Mouse (Mus musculus): Measurements from ENCODE around the gene Gm11985.
"Not testable (repeated sequence)": the region's sequence is repeated elsewhere in the genome, so short reads cannot be mapped to it uniquely, and the experiment has no call there.

Gm11985 gene

DNA sequence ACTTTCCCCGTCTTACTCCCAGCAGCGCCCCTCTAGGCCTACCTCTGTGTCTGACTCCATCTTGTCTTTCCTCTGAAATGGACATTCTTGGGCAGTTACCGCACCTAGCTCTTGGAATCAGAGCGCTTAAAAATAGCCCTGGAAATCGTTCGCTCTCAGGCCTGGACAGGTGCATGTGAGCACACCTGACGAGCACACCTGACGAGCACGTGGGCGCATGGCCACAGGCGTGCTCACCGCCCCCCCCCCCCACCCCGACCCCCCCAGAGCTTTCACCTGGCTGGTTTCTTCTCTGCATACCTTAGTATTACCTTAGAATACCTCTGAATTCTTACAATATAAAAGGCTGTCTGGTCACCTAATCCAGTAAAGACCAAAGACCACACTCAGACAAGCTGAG lies at the start of gene Gm11985:
TSS of gene Gm11985 (minus strand) at position 101 of the 400 bp plus-strand sequence.
- no peak for DNase-seq (ENCODE audit: low spot score)

DNA sequence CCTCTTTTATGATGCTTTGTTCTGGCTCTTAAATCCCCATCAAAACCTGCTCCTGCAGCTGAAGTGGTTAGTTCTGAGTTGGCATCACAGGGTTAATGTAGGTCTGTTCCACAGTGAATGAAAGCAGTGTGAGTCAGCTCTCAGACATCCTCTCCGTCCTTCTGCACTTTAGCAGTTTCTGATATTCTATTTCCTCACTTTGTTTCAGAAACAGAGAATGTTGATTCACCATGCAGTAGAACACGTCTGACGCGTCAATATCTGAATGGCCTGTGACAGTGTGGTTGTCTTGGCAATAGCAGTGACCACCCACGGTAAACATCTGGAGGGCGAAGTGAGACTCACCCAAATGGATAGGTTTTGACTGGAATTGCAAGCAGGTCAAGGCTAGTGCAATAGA lies 49.3 kb upstream of the Gm11985 start:
- no peak for DNase-seq (ENCODE audit: low spot score)

GRCm38 (mm10) chr11:7236751-7237150 lies 48.4 kb upstream of the Gm11985 start:
- DNase-seq (ENCODE audit: low spot score), result no peak

- DNase-seq (ENCODE audit: low spot score), result no peak
Measured at GRCm38 (mm10) chr11:7234981-7235609, 46.7 kb upstream of the Gm11985 start.

DNA sequence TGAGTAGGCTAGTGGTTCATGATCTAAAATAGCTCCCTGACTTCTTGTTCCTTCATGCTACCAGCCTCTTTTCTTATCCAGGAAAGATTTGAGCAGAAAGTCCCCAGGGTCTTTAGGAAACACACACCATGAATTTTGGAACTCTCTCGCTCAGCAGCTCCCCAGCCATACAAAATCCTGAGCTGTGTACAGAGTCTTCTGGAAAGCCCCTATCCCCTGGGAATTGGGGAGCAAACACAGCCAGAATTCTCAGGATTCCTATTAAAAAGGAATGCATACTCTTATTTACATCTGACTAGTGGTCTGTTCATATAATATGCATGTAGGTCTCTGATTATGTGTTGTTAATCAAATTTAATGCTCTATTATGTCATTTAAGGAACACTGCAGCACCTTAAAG lies 46.1 kb upstream of the Gm11985 start:
- no peak for DNase-seq (ENCODE audit: low spot score)

GRCm38 (mm10) chr11:7233333-7233732 lies 45.0 kb upstream of the Gm11985 start:
- no peak for DNase-seq (ENCODE audit: low spot score)

- no peak for DNase-seq (ENCODE audit: low spot score)
Measured at GRCm38 (mm10) chr11:7231958-7232357, 43.6 kb upstream of the Gm11985 start.

- DNase-seq (ENCODE audit: low spot score), result peak; percentile 77
Measured at GRCm38 (mm10) chr11:7230000-7230399, 41.6 kb upstream of the Gm11985 start.

DNA sequence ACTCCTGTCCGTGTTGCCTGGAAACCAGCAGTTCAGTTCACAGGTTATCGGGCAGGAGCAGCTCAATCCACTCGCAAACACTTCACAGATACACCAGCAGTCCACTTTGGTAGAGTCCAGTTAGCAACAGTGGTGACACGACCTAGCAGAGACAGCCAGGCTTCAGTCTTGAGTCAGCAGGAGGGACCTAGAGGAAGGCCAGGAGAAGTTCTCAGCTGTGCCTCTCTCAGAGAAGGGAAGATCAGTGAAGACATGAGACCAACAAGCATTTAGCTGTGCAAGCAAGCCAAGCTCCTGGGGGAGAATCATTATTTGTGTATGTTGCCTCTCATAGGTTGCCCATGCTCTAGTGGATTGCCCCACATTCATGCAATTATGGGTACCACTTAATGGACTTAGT lies 39.7 kb upstream of the Gm11985 start:
- no peak for DNase-seq (ENCODE audit: low spot score)

- DNase-seq (ENCODE audit: low spot score), result no peak
Measured at GRCm38 (mm10) chr11:7226810-7227550, 38.6 kb upstream of the Gm11985 start.

DNA sequence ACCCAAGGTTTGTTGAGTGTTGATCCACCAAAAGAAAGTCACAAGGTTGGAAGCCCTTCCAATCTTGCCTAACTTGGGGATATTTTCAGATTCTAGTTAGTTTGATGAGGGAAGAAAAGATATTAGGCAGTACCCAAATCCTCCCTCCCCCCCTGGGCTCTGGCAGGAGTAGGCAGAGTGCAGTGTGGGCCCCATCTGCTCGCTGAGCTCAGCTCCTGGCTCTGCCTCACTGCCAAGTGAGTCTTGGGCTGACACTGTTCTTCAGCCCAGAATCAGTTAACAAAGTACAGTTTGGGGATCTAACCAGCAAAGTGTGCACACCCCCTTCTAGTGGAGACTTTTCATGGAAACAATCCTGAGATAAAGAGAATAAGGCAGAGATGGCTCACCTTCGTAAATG lies 37.8 kb upstream of the Gm11985 start:
- DNase-seq (ENCODE audit: low spot score), result no peak

DNA sequence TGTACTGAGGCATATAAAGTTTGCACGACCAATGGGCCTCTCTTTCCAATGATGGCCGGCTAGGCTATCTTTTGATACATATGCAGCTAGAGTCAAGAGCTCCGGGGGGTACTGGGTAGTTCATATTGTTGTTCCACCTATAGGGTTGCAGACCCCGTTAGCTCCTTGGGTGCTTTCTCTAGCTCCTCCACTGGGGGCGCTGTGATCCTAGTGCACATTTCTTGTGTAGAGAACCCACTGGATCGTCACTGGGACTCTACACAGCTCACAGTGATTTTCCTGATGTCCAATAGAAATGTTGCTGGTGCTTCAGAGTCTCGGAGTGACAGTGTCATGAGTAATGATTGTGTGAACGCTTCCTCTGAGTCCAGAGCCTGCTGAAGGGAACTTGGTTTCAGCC lies 33.5 kb upstream of the Gm11985 start:
- DNase-seq (ENCODE audit: low spot score), result not testable (repeated sequence)

DNA sequence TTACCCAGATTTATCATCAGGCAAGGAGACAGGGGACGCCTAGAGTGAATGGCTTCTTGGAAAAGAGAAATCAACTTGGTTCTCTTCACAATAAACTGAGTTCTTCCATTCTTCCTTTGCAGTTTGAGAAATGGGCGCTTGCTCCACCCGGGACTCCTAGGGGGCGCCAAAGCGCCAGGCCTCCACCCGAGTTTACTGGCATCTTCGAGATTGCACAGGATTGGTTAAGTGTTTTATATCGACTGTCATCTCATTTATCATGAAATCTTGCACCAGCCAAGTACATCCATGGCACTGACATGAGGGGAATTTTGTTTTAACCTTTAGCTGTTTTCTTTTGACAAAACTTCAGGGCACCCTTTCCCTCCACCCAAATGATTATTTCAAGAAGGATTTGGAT lies 27.3 kb upstream of the Gm11985 start:
- DNase-seq (ENCODE audit: low spot score), result peak; percentile 36

DNA sequence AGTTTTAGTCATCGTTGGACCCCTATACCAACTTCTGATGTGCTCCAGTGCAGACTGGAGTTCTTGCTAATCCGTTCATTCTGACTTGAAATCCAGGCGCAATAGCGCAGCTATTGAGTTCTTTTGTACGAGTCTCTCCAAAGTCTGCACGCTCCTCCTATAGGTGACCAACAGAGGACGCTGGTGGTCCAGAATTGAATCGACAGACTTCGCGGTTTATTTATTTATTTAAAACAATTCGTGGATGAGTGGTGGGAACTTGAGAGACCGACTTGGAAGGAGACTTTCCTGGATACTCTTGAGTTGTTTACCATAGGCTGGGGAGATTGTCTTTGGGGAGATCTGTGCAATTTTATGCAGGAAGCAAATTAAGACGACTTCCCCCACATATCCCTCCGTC lies 26.4 kb upstream of the Gm11985 start:
- DNase-seq (ENCODE audit: low spot score), result no peak

DNA sequence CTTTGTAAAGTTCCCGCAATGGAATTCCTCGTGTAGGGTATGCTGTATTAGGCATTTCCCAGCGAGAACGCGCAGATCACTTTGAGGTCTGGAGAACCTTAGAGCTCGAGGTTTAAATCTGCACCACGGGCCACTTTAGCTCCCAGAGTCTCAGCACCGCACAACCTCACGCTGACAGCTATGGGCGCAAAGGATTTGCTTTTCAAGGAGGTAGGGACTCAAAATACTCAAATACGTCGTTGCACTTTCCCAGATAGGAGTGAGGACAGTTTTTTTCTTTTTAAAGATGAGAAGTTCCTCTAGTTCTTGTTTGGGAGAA lies 25.9 kb upstream of the Gm11985 start:
- no peak for DNase-seq (ENCODE audit: low spot score)

GRCm38 (mm10) chr11:7213501-7214341 lies 25.4 kb upstream of the Gm11985 start, which contains the start of gene Igfbp3:
Gene Igfbp3, minus strand, starts transcription at chr11:7213923.
- peak; percentile 24 for DNase-seq (ENCODE audit: low spot score)

DNA sequence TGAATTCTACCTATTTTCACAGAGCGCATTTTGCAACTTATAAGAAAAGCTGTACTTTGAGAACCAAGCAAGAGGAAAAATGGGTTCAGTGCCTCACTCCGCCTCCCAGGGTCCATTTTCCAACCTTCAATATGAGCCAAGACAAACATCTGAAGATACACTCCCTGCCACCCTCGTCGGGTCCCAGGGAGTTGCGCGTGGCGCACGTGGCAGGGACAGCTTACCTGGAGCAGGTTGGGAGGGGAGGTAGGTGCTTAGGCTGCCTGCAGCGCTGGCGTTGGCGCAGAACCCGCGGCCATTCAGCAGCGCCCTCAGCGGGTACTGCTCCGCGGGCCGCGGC lies 24.8 kb upstream of the Gm11985 start:
- DNase-seq (ENCODE audit: low spot score), result no peak

DNA sequence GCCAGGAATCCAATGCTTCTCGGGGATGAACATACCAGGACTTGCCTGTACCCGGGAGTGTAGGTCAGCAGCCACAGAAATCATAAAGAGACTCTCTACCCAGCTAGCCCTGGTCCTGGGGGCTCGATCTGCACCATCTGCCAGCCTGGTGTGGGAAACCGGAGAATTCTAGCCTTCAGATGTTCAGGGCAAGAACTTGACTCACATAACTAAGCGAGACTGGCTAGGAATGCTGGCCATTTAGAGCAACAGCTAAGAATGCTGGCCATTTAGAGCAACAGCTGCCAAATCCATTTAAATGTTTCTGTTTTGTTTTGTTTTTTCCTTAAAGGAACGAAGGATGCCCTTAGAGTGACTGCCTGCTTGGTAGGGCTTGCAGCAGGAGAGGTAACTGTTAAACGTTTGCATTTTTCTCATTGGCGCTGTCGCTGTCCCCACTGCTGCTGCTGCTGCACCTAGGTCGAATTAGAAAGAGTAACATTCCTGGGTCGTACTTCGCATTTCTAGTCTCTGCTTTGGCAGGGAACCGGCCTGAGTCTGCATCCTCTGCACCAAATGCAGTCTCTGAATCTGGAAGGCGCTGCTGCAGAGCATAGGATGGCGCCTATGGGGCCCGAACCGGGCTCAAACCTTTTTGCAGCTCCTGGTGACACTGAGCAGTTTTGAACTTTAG lies 23.9 kb upstream of the Gm11985 start:
- no peak for DNase-seq (ENCODE audit: low spot score)

- DNase-seq (ENCODE audit: low spot score), result no peak
Measured at GRCm38 (mm10) chr11:7211211-7211610, 22.8 kb upstream of the Gm11985 start.

GRCm38 (mm10) chr11:7210343-7210742 lies 22.0 kb upstream of the Gm11985 start:
- DNase-seq (ENCODE audit: low spot score), result peak; percentile 46

DNA sequence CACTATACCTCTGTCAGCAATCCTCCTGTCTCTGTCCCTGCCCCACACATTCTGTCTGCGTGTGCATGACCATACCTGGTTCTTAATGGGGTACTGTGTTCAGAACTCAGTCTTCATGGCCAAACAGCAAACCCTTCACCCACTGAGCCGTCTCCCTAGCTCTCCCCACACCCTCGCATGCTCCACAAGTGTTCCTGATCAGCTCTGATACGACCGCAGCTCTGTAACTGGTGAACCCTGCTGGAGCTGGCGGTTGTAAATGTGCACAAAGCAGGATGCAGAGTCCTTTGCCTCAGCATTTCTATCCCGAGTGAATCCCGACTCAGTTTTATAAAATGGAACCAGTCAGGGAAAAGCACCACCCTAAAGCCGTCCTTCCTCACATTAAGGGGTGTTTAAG lies 15.5 kb upstream of the Gm11985 start:
- DNase-seq (ENCODE audit: low spot score), result no peak

DNA sequence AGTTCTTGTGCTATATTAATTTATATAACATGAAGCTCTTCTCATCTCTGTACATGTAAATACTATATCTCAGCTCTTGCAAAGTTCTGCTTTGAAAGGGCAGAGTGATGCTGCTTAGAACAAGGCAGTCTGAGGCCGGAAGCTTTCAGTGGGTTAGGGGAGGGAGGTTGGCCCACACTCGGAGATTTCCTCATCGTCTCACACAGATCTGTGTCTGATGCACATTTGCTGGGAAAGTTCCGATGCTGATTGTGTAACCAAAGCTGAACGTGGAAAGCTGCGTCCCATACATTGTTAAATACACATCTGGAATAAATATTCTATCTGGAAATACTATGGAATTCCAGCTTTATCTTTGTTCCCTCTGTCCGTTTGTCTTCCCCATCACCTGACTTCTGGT lies 13.8 kb upstream of the Gm11985 start:
- DNase-seq (ENCODE audit: low spot score), result no peak

DNA sequence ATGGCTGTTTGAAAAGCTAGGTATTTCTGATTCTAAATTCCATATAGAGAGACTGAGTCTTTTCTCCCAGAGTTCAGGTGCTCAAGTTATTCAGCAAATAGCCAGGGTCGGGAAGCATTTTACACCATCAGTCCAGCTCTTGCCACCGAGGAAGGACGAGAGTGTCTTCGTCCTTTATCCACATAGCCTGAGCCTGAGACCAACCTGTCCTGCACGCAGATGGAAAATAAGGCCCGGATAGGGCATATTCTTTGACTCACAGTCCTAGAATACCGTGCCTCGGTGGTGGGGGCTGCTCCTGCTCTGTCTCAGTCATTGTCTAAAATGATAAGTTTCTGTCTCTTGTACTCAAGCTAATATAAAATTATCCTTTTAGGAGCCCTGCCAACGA lies 12.0 kb upstream of the Gm11985 start:
- no peak for DNase-seq (ENCODE audit: low spot score)

Measured in testis, postnatal 14 days (tissue).